Mouse (Mus musculus): ENCODE results near the gene Plin5.

- no peak for TF ChIP-seq CTCF (conservative IDR thresholded peaks at IDR 0.05; ENCODE audit: low read length)
- TF ChIP-seq NANOG (IDR thresholded peaks at IDR 0.05; ENCODE audit: borderline replicate concordance, low read length) = no peak
- no peak for TF ChIP-seq POU5F1 (IDR thresholded peaks at IDR 0.05; ENCODE audit: borderline replicate concordance, low read length)
Measured at GRCm38 (mm10) chr17:56112743-56113142, 4.7 kb downstream of the Plin5 start.

All from E14TG2a.4 (cell line).